Mouse (Mus musculus): ENCODE measurements around the gene Trak1. TPM values are rescaled to one million over a fixed set of nuclear protein-coding genes. Genes with fewer than 3 reads are reported as not detected.
"Not testable (repeated sequence)": the region's sequence is repeated elsewhere in the genome, so short reads cannot be mapped to it uniquely, and the experiment has no call there.

Gene Trak1
- polyA plus RNA-seq, 1 experiment from 2014 or later = 4.2 TPM

- no peaks in the 10 kb centered on the region for H3K27me3 ChIP-seq
- H3K9ac ChIP-seq = no peak overlapping the region
- peaks cover 4% of the 10 kb centered on the region; the same call in 1 of the 2 replicates for H3K36me3 ChIP-seq (replicated peaks)
- peaks cover 12% of the 10 kb centered on the region for H3K4me1 ChIP-seq (replicated peaks)
- no peak for ATAC-seq (ENCODE audit: insufficient read depth)
- H3K4me2 ChIP-seq = no peak overlapping the region
- no peaks in the 10 kb centered on the region for H3K9me3 ChIP-seq (replicated peaks)
- no peak overlapping the region for H3K27ac ChIP-seq (replicated peaks)
- H3K4me3 ChIP-seq (replicated peaks) = no peak overlapping the region
- 85% methylated on average over 14 of the region's 14 CpGs for WGBS (ENCODE audit: insufficient replicate concordance)
These were observed 24.7 kb downstream of the Trak1 start for GRCm38 (mm10) chr9:121322034-121322433.

DNA sequence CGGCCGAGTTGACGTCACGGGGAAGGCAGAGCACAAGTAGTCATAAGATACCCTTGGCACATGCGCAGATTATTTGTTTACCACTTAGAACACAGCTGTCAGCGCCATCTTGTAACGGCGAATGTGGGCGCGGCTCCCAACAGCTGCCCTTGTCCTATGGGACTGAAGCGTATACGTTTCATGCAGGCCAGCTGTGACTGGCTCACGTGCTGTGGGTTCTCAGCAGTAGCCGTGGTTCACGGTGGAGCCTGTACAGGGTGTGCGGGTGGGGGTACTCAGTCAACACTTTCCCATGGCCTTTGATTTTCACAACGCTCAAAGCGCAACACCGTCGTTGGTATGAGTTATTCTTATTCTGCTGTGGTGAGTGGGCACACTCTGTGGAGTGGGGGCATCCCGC is 31.0 kb downstream of the Trak1 start:
- not testable (repeated sequence) for H3K27ac ChIP-seq (replicated peaks); H3K4me3 ChIP-seq (replicated peaks); H3K36me3 ChIP-seq (replicated peaks); ATAC-seq (ENCODE audit: insufficient read depth); H3K4me2 ChIP-seq; H3K9me3 ChIP-seq (replicated peaks); H3K27me3 ChIP-seq; H3K9ac ChIP-seq
- WGBS (ENCODE audit: insufficient replicate concordance) = 90% methylated on average over 17 of the region's 21 CpGs
- peaks cover 22% of the 10 kb centered on the region for H3K4me1 ChIP-seq (replicated peaks)

DNA sequence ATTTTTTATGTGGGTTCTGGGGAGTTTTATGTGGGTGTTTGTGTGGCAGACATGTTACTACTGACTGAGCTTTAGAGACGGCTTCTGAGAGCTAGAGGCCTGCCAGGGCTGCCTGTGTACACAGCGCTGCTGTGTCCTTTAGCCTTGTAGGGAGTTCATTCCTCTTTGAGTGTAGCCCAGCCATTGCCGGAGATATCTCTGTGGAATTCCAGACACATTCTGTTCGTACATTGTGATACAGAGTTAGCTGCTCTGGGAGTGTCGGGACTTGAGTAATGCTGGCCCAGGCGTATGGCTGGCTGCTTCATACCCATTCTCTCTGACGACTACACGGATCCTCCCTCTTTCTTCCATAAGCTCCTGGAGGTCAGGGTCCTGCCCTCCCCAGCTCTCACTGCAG is 31.9 kb downstream of the Trak1 start:
- peaks cover 22% of the 10 kb centered on the region for H3K4me1 ChIP-seq (replicated peaks)
- peaks cover 4% of the 10 kb centered on the region; the same call in 1 of the 2 replicates for H3K36me3 ChIP-seq (replicated peaks)
- H3K27me3 ChIP-seq = no peaks in the 10 kb centered on the region
- no peak for ATAC-seq (ENCODE audit: insufficient read depth)
- H3K9me3 ChIP-seq (replicated peaks) = no peaks in the 10 kb centered on the region
- WGBS (ENCODE audit: insufficient replicate concordance) = 79% methylated on average over 8 of the region's 8 CpGs
- no peak overlapping the region for H3K4me3 ChIP-seq (replicated peaks)
- no peak overlapping the region for H3K4me2 ChIP-seq
- no peak overlapping the region for H3K9ac ChIP-seq
- H3K27ac ChIP-seq (replicated peaks) = no peak overlapping the region

- no peak overlapping the region for H3K27ac ChIP-seq (replicated peaks)
- no peak overlapping the region for H3K9ac ChIP-seq
- ATAC-seq (ENCODE audit: insufficient read depth) = no peak
- H3K4me1 ChIP-seq (replicated peaks) = peaks cover 22% of the 10 kb centered on the region
- H3K9me3 ChIP-seq (replicated peaks) = no peaks in the 10 kb centered on the region
- peaks cover 4% of the 10 kb centered on the region; the same call in 1 of the 2 replicates for H3K36me3 ChIP-seq (replicated peaks)
- H3K4me3 ChIP-seq (replicated peaks) = no peak overlapping the region
- no peak overlapping the region for H3K4me2 ChIP-seq
- no peaks in the 10 kb centered on the region for H3K27me3 ChIP-seq
- 62% methylated on average over 5 of the region's 5 CpGs for WGBS (ENCODE audit: insufficient replicate concordance)
These were observed 32.8 kb downstream of the Trak1 start for GRCm38 (mm10) chr9:121330065-121330464.

DNA sequence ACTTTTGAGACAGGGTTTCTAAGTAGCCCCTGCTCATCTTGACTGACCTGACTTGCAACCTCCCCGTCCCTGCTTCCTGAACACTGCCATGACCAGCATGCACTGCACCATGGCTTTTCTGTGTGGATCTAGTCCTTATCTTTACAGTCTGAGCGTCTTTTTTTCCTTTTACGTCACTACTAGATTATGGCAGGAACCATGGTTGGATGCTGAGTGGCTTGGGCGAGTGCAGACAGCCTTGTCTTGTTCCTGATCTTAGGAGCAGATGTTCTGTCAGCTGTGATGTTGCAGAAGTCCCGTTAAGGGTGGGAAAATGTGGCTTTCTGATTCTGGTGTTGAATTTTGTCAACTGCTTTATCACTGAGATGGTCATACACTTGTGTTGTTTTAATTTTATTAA is 34.1 kb downstream of the Trak1 start:
- no peak overlapping the region for H3K9ac ChIP-seq
- no peak overlapping the region for H3K27ac ChIP-seq (replicated peaks)
- H3K9me3 ChIP-seq (replicated peaks) = no peaks in the 10 kb centered on the region
- peaks cover 22% of the 10 kb centered on the region for H3K4me1 ChIP-seq (replicated peaks)
- peak; percentile 14; the same call in 1 of the 2 replicates for ATAC-seq (ENCODE audit: insufficient read depth)
- H3K4me3 ChIP-seq (replicated peaks) = no peak overlapping the region
- H3K4me2 ChIP-seq = no peak overlapping the region
- 7% methylated on average over 5 of the region's 5 CpGs for WGBS (ENCODE audit: insufficient replicate concordance)
- H3K27me3 ChIP-seq = no peaks in the 10 kb centered on the region
- peaks cover 4% of the 10 kb centered on the region; the same call in 1 of the 2 replicates for H3K36me3 ChIP-seq (replicated peaks)

DNA sequence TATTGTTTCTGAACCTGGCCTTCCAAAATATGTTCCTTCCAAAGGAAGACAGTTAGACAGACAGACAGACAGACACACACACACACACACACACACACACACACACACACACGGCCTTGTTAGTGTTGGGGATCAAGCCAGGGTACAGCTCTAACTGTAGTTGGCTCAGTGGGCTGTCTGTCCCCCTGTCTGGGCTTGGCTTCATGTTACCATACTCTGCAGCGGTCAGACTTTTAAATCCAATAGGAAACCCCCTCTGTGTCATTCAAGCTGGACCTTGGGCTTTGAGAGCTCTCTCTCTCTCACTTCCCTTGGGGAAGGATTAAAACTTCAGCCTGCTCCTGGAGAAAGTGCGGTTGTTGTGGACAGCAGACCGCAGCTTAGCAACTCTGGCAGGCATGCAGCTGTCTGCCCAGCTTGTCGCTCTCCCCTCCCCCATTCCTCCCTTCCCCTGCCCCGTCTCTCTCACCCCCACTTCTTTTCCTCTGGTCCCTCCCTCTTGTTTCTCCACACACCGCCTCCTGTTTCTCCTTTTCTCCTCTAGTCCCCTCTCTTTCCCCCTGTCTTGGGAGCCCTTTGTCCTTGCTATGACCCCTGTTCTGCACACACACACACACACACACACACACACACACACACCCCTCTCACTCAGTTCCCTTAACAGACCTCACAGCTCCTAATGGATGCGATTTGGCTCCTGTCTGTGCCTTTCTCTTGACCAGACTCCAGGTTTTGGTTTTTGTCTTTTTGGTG is 34.8 kb downstream of the Trak1 start:
- Histone ChIP-seq H3K36me3 (replicated peaks) (peaks cover 4% of the 10 kb centered on the region; the same call in 1 of the 2 replicates), H3K9ac (no peak overlapping the region), H3K4me1 (replicated peaks) (peaks cover 22% of the 10 kb centered on the region), H3K27ac (replicated peaks) (peak overlapping the region; percentile 33), H3K9me3 (replicated peaks) (no peaks in the 10 kb centered on the region), H3K4me3 (replicated peaks) (no peak overlapping the region), H3K27me3 (no peaks in the 10 kb centered on the region), H3K4me2 (0 out of 2 replicates have a peak overlapping the region, but pooled peaks have one; percentile 10)
- 8% methylated on average over 8 of the region's 8 CpGs for WGBS (ENCODE audit: insufficient replicate concordance)
- no peak for ATAC-seq (ENCODE audit: insufficient read depth)

DNA sequence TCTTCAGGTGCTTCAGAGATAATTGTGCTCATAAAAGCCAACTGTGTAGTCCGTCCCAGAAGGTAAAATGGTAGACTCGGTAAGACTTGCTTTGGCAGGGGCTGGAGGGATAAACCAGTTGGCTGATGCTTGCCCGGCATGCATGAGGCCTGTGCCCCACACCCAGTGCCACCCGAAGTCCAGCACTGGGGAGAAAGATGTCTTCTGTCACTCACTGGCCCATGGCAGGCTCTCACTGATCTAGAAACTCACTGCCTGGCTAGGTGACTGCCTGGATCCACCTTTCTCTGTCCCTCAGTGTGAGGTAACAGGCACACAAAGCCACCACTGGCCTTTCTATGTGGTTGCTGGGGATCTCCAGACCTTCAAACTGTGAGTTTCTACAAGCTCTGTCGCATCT is 36.3 kb downstream of the Trak1 start:
- Histone ChIP-seq H3K27ac (replicated peaks) (no peak overlapping the region), H3K4me2 (no peak overlapping the region), H3K9me3 (replicated peaks) (no peaks in the 10 kb centered on the region), H3K27me3 (no peaks in the 10 kb centered on the region), H3K9ac (no peak overlapping the region), H3K4me1 (replicated peaks) (peaks cover 26% of the 10 kb centered on the region), H3K36me3 (replicated peaks) (peaks cover 2% of the 10 kb centered on the region; the same call in 1 of the 2 replicates), H3K4me3 (replicated peaks) (no peak overlapping the region)
- no peak for ATAC-seq (ENCODE audit: insufficient read depth)
- WGBS (ENCODE audit: insufficient replicate concordance) = 80% methylated on average over 5 of the region's 5 CpGs

DNA sequence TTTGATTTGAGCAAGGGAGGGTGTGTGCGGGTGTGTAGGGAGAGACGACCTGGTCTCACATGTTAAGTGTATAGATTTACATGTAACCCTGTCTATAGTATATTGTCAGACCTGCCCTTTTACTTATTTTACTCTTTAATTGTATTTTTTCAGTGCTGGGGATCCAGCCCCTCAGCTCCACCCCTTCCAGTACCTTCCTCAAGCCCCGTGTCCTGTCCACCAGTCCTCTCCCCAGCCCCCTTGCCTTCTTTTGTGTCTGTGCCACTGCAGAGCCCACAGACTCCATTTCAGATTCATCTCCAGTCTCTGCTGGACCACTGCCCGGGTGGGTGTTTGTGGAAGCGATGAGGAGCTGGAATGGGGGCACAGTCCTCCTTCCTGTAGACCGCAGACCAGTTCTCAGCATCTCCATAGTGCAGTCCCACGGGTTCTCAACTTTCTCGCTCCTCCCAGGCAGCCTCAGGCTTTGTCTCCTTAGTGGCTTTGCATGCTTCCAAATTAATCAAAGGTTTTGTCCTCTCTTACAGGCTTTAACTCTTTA is 37.1 kb downstream of the Trak1 start:
- Histone ChIP-seq H3K4me3 (replicated peaks) (no peak overlapping the region), H3K4me1 (replicated peaks) (peaks cover 26% of the 10 kb centered on the region), H3K27ac (replicated peaks) (no peak overlapping the region), H3K9ac (no peak overlapping the region), H3K27me3 (no peaks in the 10 kb centered on the region), H3K9me3 (replicated peaks) (no peaks in the 10 kb centered on the region), H3K36me3 (replicated peaks) (no peaks in the 10 kb centered on the region), H3K4me2 (no peak overlapping the region)
- ATAC-seq (ENCODE audit: insufficient read depth) = no peak
- 67% methylated on average over 8 of the region's 8 CpGs for WGBS (ENCODE audit: insufficient replicate concordance)

- Histone ChIP-seq H3K4me3 (replicated peaks) (no peak overlapping the region), H3K36me3 (replicated peaks) (no peaks in the 10 kb centered on the region), H3K4me1 (replicated peaks) (peaks cover 20% of the 10 kb centered on the region), H3K4me2 (no peak overlapping the region), H3K9me3 (replicated peaks) (no peaks in the 10 kb centered on the region), H3K27me3 (no peaks in the 10 kb centered on the region), H3K9ac (no peak overlapping the region), H3K27ac (replicated peaks) (no peak overlapping the region)
- 70% methylated on average over 7 of the region's 7 CpGs for WGBS (ENCODE audit: insufficient replicate concordance)
- ATAC-seq (ENCODE audit: insufficient read depth) = no peak
These were observed 38.3 kb downstream of the Trak1 start for GRCm38 (mm10) chr9:121335568-121335967.

DNA sequence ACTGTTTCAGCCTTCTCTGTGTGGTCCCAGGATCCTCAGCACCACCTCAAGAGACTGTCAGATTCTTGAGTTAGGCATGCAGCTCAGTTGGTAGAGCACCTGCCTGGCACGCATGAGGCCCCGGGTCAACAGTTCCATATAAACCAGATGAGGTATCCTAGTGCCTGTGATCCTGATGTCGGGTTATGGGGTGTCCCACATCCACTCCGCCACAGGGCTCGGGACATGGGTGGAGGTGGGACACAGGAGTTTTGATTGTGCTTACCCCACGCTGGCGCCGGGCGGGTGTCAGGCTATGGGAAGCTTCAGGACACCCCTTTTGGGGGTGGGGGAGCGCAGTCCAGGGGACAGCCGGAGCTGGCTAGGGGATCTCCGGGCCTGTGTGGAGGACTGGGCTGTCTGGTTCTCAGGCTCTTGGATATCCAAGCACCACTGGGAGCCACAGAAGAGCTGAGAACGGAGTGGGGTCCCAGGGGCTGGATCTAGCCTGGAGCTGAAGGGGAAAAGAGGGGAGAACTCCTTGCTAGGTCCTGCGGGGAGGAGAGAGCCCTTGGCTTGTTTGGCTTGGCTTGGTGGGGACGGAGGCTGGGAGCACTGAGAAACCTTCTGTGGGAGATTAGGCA is 39.1 kb downstream of the Trak1 start:
- H3K9ac ChIP-seq = no peak overlapping the region
- no peaks in the 10 kb centered on the region for H3K27me3 ChIP-seq
- no peaks in the 10 kb centered on the region for H3K9me3 ChIP-seq (replicated peaks)
- H3K36me3 ChIP-seq (replicated peaks) = no peaks in the 10 kb centered on the region
- peaks cover 16% of the 10 kb centered on the region for H3K4me1 ChIP-seq (replicated peaks)
- H3K4me2 ChIP-seq = no peak overlapping the region
- 86% methylated on average over 15 of the region's 15 CpGs for WGBS (ENCODE audit: insufficient replicate concordance)
- H3K4me3 ChIP-seq (replicated peaks) = no peak overlapping the region
- no peak for ATAC-seq (ENCODE audit: insufficient read depth)
- no peak overlapping the region for H3K27ac ChIP-seq (replicated peaks)

GRCm38 (mm10) chr9:121337216-121337937 is 40.1 kb downstream of the Trak1 start:
- H3K27ac ChIP-seq (replicated peaks) = no peak overlapping the region
- ATAC-seq (ENCODE audit: insufficient read depth) = no peak
- H3K4me2 ChIP-seq = no peak overlapping the region
- H3K36me3 ChIP-seq (replicated peaks) = no peaks in the 10 kb centered on the region
- H3K9me3 ChIP-seq (replicated peaks) = no peaks in the 10 kb centered on the region
- H3K27me3 ChIP-seq = no peaks in the 10 kb centered on the region
- peaks cover 7% of the 10 kb centered on the region for H3K4me1 ChIP-seq (replicated peaks)
- 52% methylated on average over 9 of the region's 9 CpGs for WGBS (ENCODE audit: insufficient replicate concordance)
- no peak overlapping the region for H3K4me3 ChIP-seq (replicated peaks)
- no peak overlapping the region for H3K9ac ChIP-seq
